Mouse (Mus musculus): ENCODE measurements around the gene Tmem59l. TPM values are rescaled to one million over a fixed set of nuclear protein-coding genes. Genes with fewer than 3 reads are reported as not detected.

Gene Tmem59l
- total RNA-seq, 2 experiments from 2014 or later, result not detected

- no peak for DNase-seq
These were observed 1.8 kb upstream of the Tmem59l start for GRCm38 (mm10) chr8:70488931-70489470.

GRCm38 (mm10) chr8:70487993-70488796 lies 1.0 kb upstream of the Tmem59l start:
- DNase-seq, result no peak

DNA sequence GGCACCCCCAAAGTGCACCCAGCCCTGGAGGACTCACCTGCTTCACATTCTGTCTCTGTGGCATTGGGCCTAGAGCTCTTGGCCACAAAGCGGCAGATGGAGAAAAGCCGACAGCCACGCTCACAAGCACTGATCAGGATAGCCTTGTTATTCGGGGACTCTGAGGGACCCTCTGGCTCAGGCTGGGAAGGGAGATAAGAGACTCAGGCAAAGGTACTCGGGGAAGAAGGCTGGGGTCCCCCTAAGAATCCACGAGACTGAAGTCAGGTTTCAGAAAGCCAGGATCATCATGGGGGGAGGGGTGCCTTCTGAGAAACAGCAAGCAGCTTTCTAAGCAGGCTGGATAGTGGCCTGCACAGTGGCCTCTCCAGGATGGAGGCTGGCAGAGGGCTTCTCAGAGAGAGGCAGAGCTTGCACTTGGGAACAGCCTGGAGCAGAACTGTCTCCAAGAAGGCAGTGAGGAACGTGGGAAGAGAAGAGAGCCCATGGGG lies 922 bp downstream of the Tmem59l start:
- no peak for DNase-seq

GRCm38 (mm10) chr8:70482943-70483342 lies 4.2 kb downstream of the Tmem59l start:
- no peak for DNase-seq

DNA sequence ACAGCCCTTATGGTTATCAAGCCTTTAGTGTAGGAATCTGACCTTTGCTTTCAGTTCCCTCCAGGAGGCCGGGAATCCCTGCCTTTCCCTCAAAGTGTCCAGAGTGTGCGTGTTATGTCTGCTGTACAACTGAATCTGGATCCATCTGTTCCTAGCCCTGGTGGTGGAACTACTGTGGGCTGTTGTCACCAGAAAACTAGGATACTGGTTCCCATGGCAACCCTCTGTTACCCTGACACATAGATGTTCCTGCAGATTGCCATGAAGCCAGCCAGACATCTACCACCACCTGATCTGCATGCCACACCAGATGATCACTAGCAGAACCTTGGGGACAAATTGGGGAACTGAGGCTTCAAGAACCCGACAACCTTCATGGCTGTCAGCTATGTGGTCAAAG lies 5.2 kb downstream of the Tmem59l start:
- DNase-seq, result no peak

GRCm38 (mm10) chr8:70477269-70477982 lies 9.7 kb downstream of the Tmem59l start:
- DNase-seq, result no peak

DNA sequence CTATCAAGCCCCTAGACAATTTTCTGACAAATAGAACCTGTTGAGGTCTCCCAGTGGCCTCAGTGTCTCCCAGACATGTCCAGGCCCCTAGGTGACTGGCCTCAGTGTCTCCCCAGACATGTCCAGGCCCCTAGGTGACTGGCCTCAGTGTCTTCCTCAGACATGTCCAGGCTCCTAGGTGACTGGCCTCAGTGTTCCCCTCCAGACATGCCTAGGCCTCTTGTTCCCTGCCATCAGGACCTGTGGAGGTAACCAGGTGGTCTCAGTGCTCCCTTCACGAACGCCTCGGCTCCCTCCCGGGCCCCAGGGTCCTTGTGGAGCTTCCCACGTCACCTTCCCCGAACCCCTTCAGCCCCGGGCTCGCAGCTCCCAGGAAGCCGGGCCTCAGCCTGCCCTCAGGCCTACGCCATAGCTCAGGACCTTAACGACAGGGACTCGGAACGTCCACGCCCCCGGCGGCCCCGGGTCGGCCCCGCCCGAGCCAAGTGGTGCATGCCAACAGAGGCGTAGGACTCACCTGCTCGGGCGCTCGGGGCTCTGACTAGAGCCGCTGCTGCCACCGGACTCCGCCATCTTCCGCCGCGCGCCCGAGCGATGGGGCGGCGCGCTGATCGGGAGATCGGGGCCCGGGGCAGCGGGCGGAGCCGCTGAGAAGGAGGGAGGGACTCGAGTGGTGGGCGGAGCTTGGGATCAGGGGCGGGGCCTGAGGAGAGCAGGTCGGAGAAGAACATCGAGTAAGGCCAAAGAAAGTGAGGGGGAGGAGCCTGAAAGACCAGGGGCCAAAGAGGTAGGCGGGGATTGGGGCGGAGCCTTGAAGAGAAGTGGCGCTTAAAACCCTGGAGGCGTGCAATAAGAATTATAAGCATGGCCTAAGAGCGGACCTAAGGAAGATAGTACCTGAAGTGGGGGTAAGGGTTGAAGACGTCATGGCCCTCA lies 10.6 kb downstream of the Tmem59l start, which contains the start of gene Klhl26:
Gene Klhl26, minus strand, starts transcription at position 636 of the 936 bp plus-strand sequence.
- peak; percentile 94 for DNase-seq

GRCm38 (mm10) chr8:70471856-70472255 lies 15.3 kb downstream of the Tmem59l start:
- no peak for DNase-seq

- no peak for DNase-seq
These were observed 17.2 kb downstream of the Tmem59l start for GRCm38 (mm10) chr8:70469938-70470337.

DNA sequence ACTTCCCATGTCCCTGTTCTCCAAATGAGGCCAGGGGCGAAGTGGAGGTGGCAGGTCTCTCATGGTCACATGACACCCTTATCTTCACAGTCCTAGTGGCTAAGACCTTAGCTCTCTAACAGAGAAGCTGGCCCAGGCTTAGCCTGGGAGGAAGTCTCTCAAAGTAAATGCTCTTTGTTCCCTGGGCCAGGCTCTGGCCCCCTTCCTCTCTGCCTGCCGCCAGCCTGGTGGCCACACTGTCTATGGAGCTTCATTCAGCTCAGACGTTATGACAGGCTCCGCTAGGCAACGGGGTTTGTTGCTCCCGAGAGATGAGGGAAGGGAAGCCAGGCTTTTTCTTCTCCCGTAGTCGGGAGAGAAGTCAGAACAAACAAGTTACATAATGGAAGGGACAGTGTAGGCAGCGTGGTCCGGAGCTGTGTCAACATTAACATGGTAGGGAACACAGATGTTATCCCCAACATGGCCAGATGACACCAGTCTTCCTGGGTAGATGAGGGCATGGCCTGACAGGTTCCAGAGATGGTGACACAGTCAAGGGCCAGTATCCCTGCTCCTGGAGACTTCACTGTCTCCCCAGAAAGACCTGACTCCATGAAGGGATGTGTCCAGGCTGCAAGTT lies 17.8 kb downstream of the Tmem59l start:
- peak; percentile 53 for DNase-seq

- DNase-seq, result no peak
These were observed 18.4 kb downstream of the Tmem59l start for GRCm38 (mm10) chr8:70468733-70469132.

DNA sequence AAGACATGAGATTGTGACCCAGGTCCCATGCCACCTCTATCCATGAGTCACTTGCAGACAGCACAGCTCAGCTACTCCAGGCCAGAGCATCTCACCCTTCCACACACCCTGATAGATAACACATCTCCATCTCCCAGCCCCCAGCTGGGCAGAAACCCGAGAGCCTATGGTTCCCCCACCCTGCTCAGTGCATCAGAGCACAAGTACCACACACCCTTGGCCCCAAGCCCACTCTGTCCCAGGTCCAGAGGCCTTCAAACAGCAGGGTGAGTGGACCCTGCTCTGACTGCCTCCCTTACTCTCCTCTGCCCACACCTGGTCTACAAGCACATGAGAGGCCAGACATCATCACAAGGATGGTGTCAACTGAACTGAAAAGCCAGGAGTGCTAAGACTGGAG lies 19.3 kb downstream of the Tmem59l start:
- no peak for DNase-seq

DNA sequence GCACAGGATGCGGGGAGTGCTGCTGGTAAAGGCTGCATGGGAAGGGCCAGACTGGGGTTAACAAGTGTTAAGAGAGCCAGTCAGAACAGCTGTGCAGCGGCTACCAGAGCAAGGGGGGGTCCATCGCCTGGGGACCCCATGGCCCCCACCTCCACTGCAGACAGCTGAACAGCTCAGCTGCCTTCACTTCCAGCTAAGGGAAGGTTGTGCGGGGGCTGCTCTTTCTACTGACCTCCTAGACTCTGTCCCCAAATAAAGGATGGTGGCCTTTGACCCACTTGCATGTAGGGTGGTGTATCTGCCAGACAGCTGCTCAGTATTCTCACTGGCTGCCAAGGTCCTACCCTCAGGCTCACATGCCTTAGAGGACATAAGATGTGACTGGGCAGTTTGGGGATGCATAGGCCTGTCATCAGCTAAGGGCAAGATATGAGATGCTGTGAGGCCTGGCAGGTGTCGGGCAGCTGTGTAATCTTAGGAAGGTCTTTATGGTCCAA lies 19.9 kb downstream of the Tmem59l start:
- peak; percentile 56 for DNase-seq

DNA sequence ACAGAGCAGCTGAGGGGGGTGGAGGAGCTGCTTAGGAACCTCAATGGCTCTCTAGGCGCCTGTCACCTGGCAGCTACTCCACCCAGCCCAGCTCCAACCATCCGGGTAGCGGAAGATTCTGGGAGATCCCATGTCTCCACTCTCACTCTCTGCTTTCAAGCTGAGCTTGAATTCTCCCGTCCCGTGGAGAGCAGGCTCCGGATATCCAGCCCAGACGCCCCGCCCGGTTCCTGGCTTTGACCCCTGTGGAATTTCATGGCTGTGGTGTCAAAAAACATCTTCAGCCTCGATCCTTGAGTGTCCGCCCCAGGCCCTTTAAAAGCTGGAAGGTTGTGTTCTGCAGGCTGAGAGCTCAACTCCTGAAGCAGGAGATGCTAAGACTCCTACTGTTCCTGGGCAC lies 20.4 kb downstream of the Tmem59l start:
- peak; percentile 72 for DNase-seq

- DNase-seq, result peak; percentile 44
These were observed 20.9 kb downstream of the Tmem59l start for GRCm38 (mm10) chr8:70466305-70466704.

- no peak for DNase-seq
These were observed 21.5 kb downstream of the Tmem59l start for GRCm38 (mm10) chr8:70465701-70466100.

DNA sequence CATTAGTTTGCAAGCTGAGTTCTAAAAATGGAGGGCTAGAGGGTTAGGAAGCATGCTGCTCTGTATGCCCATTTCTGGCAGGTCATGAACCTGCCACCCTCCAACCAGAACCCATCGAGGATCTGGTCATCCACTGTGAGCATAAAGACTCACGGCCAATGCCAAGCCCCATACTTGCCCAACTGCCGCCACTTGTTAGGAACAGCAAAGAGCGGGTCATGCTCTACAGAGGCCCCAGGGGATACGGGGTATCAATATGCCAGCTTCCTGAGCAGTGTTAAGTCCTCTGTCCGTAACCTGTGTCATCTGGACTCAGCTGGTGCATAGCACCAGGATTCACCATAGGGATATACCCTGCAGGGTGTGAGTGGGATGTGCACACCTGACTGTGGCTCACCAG lies 23.0 kb downstream of the Tmem59l start:
- DNase-seq, result no peak

- DNase-seq, result peak; percentile 55
These were observed 23.9 kb downstream of the Tmem59l start for GRCm38 (mm10) chr8:70463306-70463705.

DNA sequence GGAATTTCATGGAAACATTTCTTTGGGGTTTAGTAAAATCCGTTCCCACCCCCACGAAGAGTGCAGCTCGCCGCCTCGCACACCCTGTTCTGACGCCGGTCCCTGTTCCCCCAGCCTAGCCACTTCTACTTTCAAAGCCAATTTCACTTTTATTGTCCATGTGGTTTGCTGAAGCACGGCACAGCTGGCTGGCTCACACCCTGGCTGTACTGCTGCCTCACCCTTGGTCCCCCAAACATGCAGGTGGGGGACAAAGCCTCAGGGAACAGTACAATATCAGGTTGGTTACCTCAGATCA lies 24.7 kb downstream of the Tmem59l start:
- DNase-seq, result no peak

DNA sequence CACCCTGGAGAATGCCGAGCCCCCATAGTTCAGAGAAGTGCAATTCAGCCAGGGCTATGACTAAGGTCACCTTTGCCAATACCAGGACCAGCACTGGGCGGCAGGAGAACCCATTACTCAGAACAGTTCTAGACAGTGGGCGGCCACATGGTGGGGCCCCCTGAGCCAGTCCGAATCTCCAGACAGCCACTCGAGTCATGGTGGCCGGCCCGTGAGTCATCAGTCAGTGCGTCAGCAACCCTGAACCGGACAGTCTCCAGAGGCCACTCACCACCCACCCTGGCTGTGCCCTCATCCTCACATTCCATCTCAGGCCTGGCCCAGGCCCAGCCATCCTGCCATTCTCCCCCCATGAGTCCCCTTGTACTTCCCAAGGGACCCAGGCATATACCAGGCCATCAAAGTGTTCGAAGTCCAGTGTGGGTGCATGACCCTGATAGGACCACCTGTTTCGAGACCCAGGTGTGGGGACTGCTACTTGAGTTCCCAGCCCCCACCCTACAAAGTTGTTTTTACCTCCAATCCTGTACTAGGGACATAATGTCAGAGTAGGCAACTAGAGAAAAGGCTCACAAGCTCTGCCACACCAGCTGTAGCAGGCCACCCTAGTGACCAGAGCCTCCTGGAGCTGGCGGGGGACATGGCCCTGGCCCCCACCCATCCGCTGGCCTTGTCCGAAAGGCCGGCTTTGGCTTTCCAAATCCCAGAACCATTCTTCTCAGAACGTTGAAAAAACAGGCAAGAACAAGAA lies 25.2 kb downstream of the Tmem59l start:
- peak; percentile 59 for DNase-seq

- DNase-seq, result no peak
These were observed 26.6 kb downstream of the Tmem59l start for GRCm38 (mm10) chr8:70460606-70461005.

Measured in gastrocnemius, postnatal 25 days (tissue).